Mouse (Mus musculus): Measurements from ENCODE around the gene Gm21958.

DNA sequence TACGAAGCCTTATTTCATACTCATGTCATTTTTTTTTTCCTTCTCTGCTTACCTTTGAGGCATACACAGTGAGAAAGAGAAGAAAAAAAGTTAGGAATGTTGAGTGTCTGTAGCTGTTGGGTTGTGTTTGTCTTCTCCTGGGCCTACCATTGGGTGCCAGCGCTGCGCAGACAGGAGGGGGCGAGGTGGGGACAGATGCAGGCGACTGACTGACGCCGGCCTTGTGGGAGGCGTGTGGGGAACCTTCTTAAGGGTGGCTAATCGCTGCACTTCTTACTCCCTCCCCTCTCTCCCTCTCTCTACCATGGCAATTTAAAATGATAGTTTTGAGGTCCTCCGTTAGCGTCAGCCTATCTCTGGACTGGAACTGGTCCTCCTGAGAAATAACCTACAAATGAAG is 41.9 kb upstream of the Gm21958 start:
- TF ChIP-seq GATA1 (IDR thresholded peaks at IDR 0.05; ENCODE audit: borderline replicate concordance, low read length) (no peak), FLI1 (IDR thresholded peaks at IDR 0.05; ENCODE audit: low read length) (no peak)
